In genomic region chr1:165849458-165850445, GRCm38 (mm10) we compare ENCODE assay signal across 15 mouse cellular contexts.
DNase-seq lines count a peak whose midpoint lies in the region; ATAC-seq and TF ChIP-seq lines count a peak whose summit lies in the region.
"Had no signal": no experiment of that assay in that cellular context is flagged by ENCODE, and none has a peak within 500 bp of the region (broad histone marks: within the 10 kb centered on the region; RNA-seq: fewer than 3 reads in every experiment).

No protein-coding gene starts in this region.

- H3K36me3 ChIP-seq in heart, adult 2 months (ENCODE audit: control insufficient read depth, insufficient read depth, low read length), result no peaks in the 10 kb centered on the region
- no peaks in the 10 kb centered on the region for H3K36me3 ChIP-seq in midbrain, embryonic 10.5 days
- H3K36me3 ChIP-seq in midbrain, embryonic 16.5 days (ENCODE audit: control insufficient read depth, insufficient read depth, low read length), result no peaks in the 10 kb centered on the region
- H3K36me3 ChIP-seq in intestine, embryonic 16.5 days (ENCODE audit: control insufficient read depth, insufficient read depth, low read length), result no peaks in the 10 kb centered on the region
- no peaks in the 10 kb centered on the region for H3K36me3 ChIP-seq in stomach, embryonic 15.5 days
- no peaks in the 10 kb centered on the region for H3K36me3 ChIP-seq in forebrain, embryonic 14.5 days (ENCODE audit: control insufficient read depth, insufficient read depth, low read length)
- H3K36me3 ChIP-seq: limb, embryonic 15.5 days had no signal

- TF ChIP-seq POLR2A in heart, adult 2 months (IDR thresholded peaks at IDR 0.05; ENCODE audit: insufficient read depth, low read depth, low read length), result no peak

- no peak overlapping the region for H3K4me3 ChIP-seq in heart, adult 2 months
- no peak overlapping the region for H3K4me3 ChIP-seq in midbrain, embryonic 10.5 days
- H3K4me3 ChIP-seq in midbrain, embryonic 16.5 days (ENCODE audit: low read depth, low read length), result no peak overlapping the region
- no peak overlapping the region for H3K4me3 ChIP-seq in intestine, embryonic 16.5 days (ENCODE audit: low read length)
- no peak overlapping the region for H3K4me3 ChIP-seq in stomach, embryonic 15.5 days (replicated peaks)
- no peak overlapping the region for H3K4me3 ChIP-seq in forebrain, embryonic 14.5 days (ENCODE audit: low read depth, low read length)
- H3K4me3 ChIP-seq: limb, embryonic 15.5 days had no signal

- H3K4me1 ChIP-seq in heart, adult 2 months (ENCODE audit: control insufficient read depth, insufficient read depth, low read length), result peaks cover 11% of the 10 kb centered on the region
- H3K4me1 ChIP-seq in midbrain, embryonic 10.5 days, result peaks cover 47% of the 10 kb centered on the region
- peaks cover 9% of the 10 kb centered on the region for H3K4me1 ChIP-seq in midbrain, embryonic 16.5 days (ENCODE audit: control insufficient read depth, insufficient read depth, low read length)
- H3K4me1 ChIP-seq in intestine, embryonic 16.5 days (ENCODE audit: control insufficient read depth, insufficient read depth, low read length), result peaks cover 12% of the 10 kb centered on the region
- peaks cover 19% of the 10 kb centered on the region for H3K4me1 ChIP-seq in stomach, embryonic 15.5 days
- peaks cover 5% of the 10 kb centered on the region; the same call in 1 of the 2 replicates for H3K4me1 ChIP-seq in forebrain, embryonic 14.5 days (ENCODE audit: control insufficient read depth, insufficient read depth, low read length)

- WGBS in heart, adult 2 months, result 54% methylated on average over 17 of the region's 17 CpGs
- WGBS in midbrain, embryonic 10.5 days, result 85% methylated on average over 17 of the region's 17 CpGs
- WGBS in midbrain, embryonic 16.5 days, result 85% methylated on average over 17 of the region's 17 CpGs
- WGBS in intestine, embryonic 16.5 days, result 57% methylated on average over 17 of the region's 17 CpGs
- WGBS in stomach, embryonic 15.5 days, result 57% methylated on average over 17 of the region's 17 CpGs
- 85% methylated on average over 17 of the region's 17 CpGs for WGBS in forebrain, embryonic 14.5 days

- intact Hi-C loops in heart, adult 2 months (cut with DNase I), result loop anchor here (5.0 to 10.0 kb wide), 2 partner anchors 32 to 185 kb away; no protein-coding TSS in a partner anchor
- intact Hi-C loops in heart, postnatal 10 days (cut with DNase I), result no loop called here

- peak overlapping the region; percentile 31; the same call in 1 of the 2 replicates for H3K9ac ChIP-seq in heart, adult 2 months (ENCODE audit: low read depth, low read length)
- no peak overlapping the region for H3K9ac ChIP-seq in midbrain, embryonic 16.5 days (ENCODE audit: low read depth, low read length)
- H3K9ac ChIP-seq in intestine, embryonic 16.5 days (ENCODE audit: low read depth, low read length), result no peak overlapping the region
- H3K9ac ChIP-seq in stomach, embryonic 15.5 days, result no peak overlapping the region
- H3K9ac ChIP-seq in forebrain, embryonic 14.5 days (ENCODE audit: low read length), result no peak overlapping the region
- H3K9ac ChIP-seq: hindbrain, embryonic 14.5 days; limb, embryonic 15.5 days had no signal

- H3K4me2 ChIP-seq in midbrain, embryonic 16.5 days (ENCODE audit: low read length), result no peak overlapping the region
- H3K4me2 ChIP-seq in intestine, embryonic 16.5 days (ENCODE audit: low read depth, low read length), result no peak overlapping the region
- H3K4me2 ChIP-seq in stomach, embryonic 15.5 days, result no peak overlapping the region
- H3K4me2 ChIP-seq in forebrain, embryonic 14.5 days (ENCODE audit: low read length), result no peak overlapping the region
- H3K4me2 ChIP-seq: heart, embryonic 11.5 days; hindbrain, embryonic 14.5 days; limb, embryonic 15.5 days had no signal

- 0 out of 2 replicates have a peak, but pooled peaks have one; percentile 22 for TF ChIP-seq EP300 in heart, adult 2 months (IDR thresholded peaks at IDR 0.05; ENCODE audit: insufficient read depth, low read depth, low read length)

- no peak for ATAC-seq in midbrain, embryonic 16.5 days
- peak; percentile 45 for ATAC-seq in intestine, embryonic 16.5 days
- ATAC-seq in stomach, embryonic 15.5 days (ENCODE audit: insufficient read depth, low FRiP score, low read depth), result peak; percentile 73
- ATAC-seq in forebrain, embryonic 14.5 days, result no peak

- no peaks in the 10 kb centered on the region for H3K9me3 ChIP-seq in midbrain, embryonic 10.5 days (replicated peaks)
- no peaks in the 10 kb centered on the region for H3K9me3 ChIP-seq in midbrain, embryonic 16.5 days (replicated peaks; ENCODE audit: control insufficient read depth, low read length, poor library complexity, severe bottlenecking)
- H3K9me3 ChIP-seq in intestine, embryonic 16.5 days (ENCODE audit: control insufficient read depth, low read length), result no peaks in the 10 kb centered on the region
- no peaks in the 10 kb centered on the region for H3K9me3 ChIP-seq in stomach, embryonic 15.5 days
- H3K9me3 ChIP-seq in forebrain, embryonic 14.5 days (replicated peaks; ENCODE audit: control insufficient read depth, low read length), result no peaks in the 10 kb centered on the region
- H3K9me3 ChIP-seq: limb, embryonic 15.5 days had no signal

- DNase-seq in heart, adult 2 months, result peak in 1 of 2 experiments; percentile 23
- no peak for DNase-seq in heart, postnatal 10 days
- no peak for DNase-seq in midbrain, embryonic 10.5 days (ENCODE audit: low spot score)
- no peak for DNase-seq in embryo, embryonic 9.5 days (ENCODE audit: extremely low spot score)
- DNase-seq in forebrain, embryonic 14.5 days (ENCODE audit: low spot score), result no peak
- DNase-seq: adrenal gland, adult 2 months; kidney, postnatal 25 days; midbrain, embryonic 14.5 days; right cerebral cortex, postnatal 25 days had no signal

- H3K27me3 ChIP-seq in heart, adult 2 months (ENCODE audit: control insufficient read depth, insufficient read depth, low read length), result no peaks in the 10 kb centered on the region
- peaks cover 68% of the 10 kb centered on the region for H3K27me3 ChIP-seq in midbrain, embryonic 10.5 days (ENCODE audit: low read depth, poor library complexity, severe bottlenecking)
- H3K27me3 ChIP-seq in midbrain, embryonic 16.5 days (ENCODE audit: control insufficient read depth, insufficient read depth, low read depth, low read length), result peaks cover 8% of the 10 kb centered on the region
- 0 out of 2 replicates have a peak, but pooled peaks cover 5% of the 10 kb centered on the region for H3K27me3 ChIP-seq in intestine, embryonic 16.5 days (replicated peaks; ENCODE audit: control insufficient read depth, insufficient read depth, low read length)
- H3K27me3 ChIP-seq in stomach, embryonic 15.5 days (replicated peaks), result peaks cover 8% of the 10 kb centered on the region; the same call in 1 of the 2 replicates
- H3K27me3 ChIP-seq in forebrain, embryonic 14.5 days (replicated peaks; ENCODE audit: control insufficient read depth, insufficient read depth, low read length), result 0 out of 2 replicates have a peak, but pooled peaks cover 12% of the 10 kb centered on the region

- no peaks in the 10 kb centered on the region for H3K79me2 ChIP-seq in heart, adult 2 months (replicated peaks; ENCODE audit: control insufficient read depth, insufficient read depth, low read length)

- H3K27ac ChIP-seq in heart, adult 2 months, result peak overlapping the region; percentile 65
- H3K27ac ChIP-seq in midbrain, embryonic 10.5 days (replicated peaks), result 0 out of 2 replicates have a peak overlapping the region, but pooled peaks have one; percentile 33
- H3K27ac ChIP-seq in midbrain, embryonic 16.5 days (ENCODE audit: low read length), result no peak overlapping the region
- H3K27ac ChIP-seq in intestine, embryonic 16.5 days (ENCODE audit: low read length), result no peak overlapping the region
- peak overlapping the region; percentile 51 for H3K27ac ChIP-seq in stomach, embryonic 15.5 days
- no peak overlapping the region for H3K27ac ChIP-seq in forebrain, embryonic 14.5 days (ENCODE audit: low read depth, low read length)
- H3K27ac ChIP-seq: hindbrain, embryonic 14.5 days; limb, embryonic 15.5 days had no signal

- TF ChIP-seq CTCF in heart, adult 2 months (IDR thresholded peaks at IDR 0.05), result no peak

Comparison
In these comparisons a context has a peak if more than half of its experiments do, and no peak if none do; other contexts are left out.
1. H3K27ac ChIP-seq: peak in heart, adult 2 months (single experiment), midbrain, embryonic 10.5 days (single experiment) and stomach, embryonic 15.5 days (single experiment); none in midbrain, embryonic 16.5 days (single experiment), intestine, embryonic 16.5 days (single experiment) and forebrain, embryonic 14.5 days (single experiment).
2. ATAC-seq: peak in intestine, embryonic 16.5 days (single experiment) and stomach, embryonic 15.5 days (single experiment); none in midbrain, embryonic 16.5 days (single experiment) and forebrain, embryonic 14.5 days (single experiment).